ENCODE assay signal across 17 mouse cellular contexts in genomic region chr14:86867143-86867542, GRCm38 (mm10).
A peak's percentile ranks its signal among the peaks of the same experiment; 100 is the strongest.
DNase-seq lines count a peak whose midpoint lies in the region; ATAC-seq lines count a peak whose summit lies in the region.
"Had no signal": no experiment of that assay in that cellular context is flagged by ENCODE, and none has a peak within 500 bp of the region (broad histone marks: within the 10 kb centered on the region; RNA-seq: fewer than 3 reads in every experiment).

No protein-coding gene starts in this region.

- 19% methylated on average over 3 of the region's 3 CpGs for WGBS in midbrain, embryonic 14.5 days
- 47% methylated on average over 3 of the region's 3 CpGs for WGBS in midbrain, embryonic 10.5 days
- WGBS in hindbrain, embryonic 12.5 days = 57% methylated on average over 3 of the region's 3 CpGs
- WGBS in neural tube, embryonic 15.5 days = 46% methylated on average over 3 of the region's 3 CpGs

- H3K4me1 ChIP-seq in midbrain, embryonic 14.5 days (ENCODE audit: control insufficient read depth, insufficient read depth, low read length) = 0 out of 2 replicates have a peak, but pooled peaks cover 5% of the 10 kb centered on the region
- peaks cover 13% of the 10 kb centered on the region for H3K4me1 ChIP-seq in midbrain, embryonic 10.5 days
- H3K4me1 ChIP-seq in hindbrain, embryonic 12.5 days = 0 out of 2 replicates have a peak, but pooled peaks cover 4% of the 10 kb centered on the region
- H3K4me1 ChIP-seq in neural tube, embryonic 15.5 days = no peaks in the 10 kb centered on the region
- H3K4me1 ChIP-seq: embryonic facial prominence, embryonic 12.5 days; liver, embryonic 12.5 days had no signal

- H3K27ac ChIP-seq in midbrain, embryonic 14.5 days (replicated peaks; ENCODE audit: low read depth, low read length) = no peak overlapping the region
- no peak overlapping the region for H3K27ac ChIP-seq in midbrain, embryonic 10.5 days (replicated peaks)
- no peak overlapping the region for H3K27ac ChIP-seq in hindbrain, embryonic 12.5 days
- H3K27ac ChIP-seq in neural tube, embryonic 15.5 days (replicated peaks) = no peak overlapping the region
- H3K27ac ChIP-seq: embryonic facial prominence, embryonic 12.5 days; heart, embryonic 13.5 days; liver, embryonic 12.5 days had no signal

- ATAC-seq in cerebellum, adult (ENCODE audit: insufficient number of reproducible peaks, low FRiP score, low TSS enrichment) = no peak
- no peak for ATAC-seq in midbrain, embryonic 14.5 days (ENCODE audit: low FRiP score, low TSS enrichment)
- peak; percentile 70; the same call in 1 of the 2 replicates for ATAC-seq in hindbrain, embryonic 12.5 days (ENCODE audit: low FRiP score)
- peak; percentile 82 for ATAC-seq in neural tube, embryonic 15.5 days (ENCODE audit: low FRiP score)
- ATAC-seq: liver, embryonic 12.5 days; lung, postnatal 0 days; Patski had no signal

- H3K36me3 ChIP-seq in midbrain, embryonic 14.5 days (ENCODE audit: control insufficient read depth, insufficient read depth, low read length) = no peaks in the 10 kb centered on the region
- H3K36me3 ChIP-seq in midbrain, embryonic 10.5 days = no peaks in the 10 kb centered on the region
- no peaks in the 10 kb centered on the region for H3K36me3 ChIP-seq in hindbrain, embryonic 12.5 days
- no peaks in the 10 kb centered on the region for H3K36me3 ChIP-seq in neural tube, embryonic 15.5 days
- H3K36me3 ChIP-seq: embryonic facial prominence, embryonic 12.5 days had no signal

- no peak overlapping the region for H3K4me3 ChIP-seq in midbrain, embryonic 14.5 days (replicated peaks; ENCODE audit: low read depth, low read length)
- no peak overlapping the region for H3K4me3 ChIP-seq in midbrain, embryonic 10.5 days
- H3K4me3 ChIP-seq in hindbrain, embryonic 12.5 days = no peak overlapping the region
- no peak overlapping the region for H3K4me3 ChIP-seq in neural tube, embryonic 15.5 days (replicated peaks)
- H3K4me3 ChIP-seq: embryonic facial prominence, embryonic 12.5 days; heart, embryonic 13.5 days; liver, embryonic 12.5 days had no signal

- H3K9ac ChIP-seq in midbrain, embryonic 14.5 days (replicated peaks; ENCODE audit: low read length) = no peak overlapping the region
- no peak overlapping the region for H3K9ac ChIP-seq in hindbrain, embryonic 12.5 days
- H3K9ac ChIP-seq in neural tube, embryonic 15.5 days (replicated peaks) = no peak overlapping the region
- H3K9ac ChIP-seq: embryonic facial prominence, embryonic 12.5 days; heart, embryonic 13.5 days; liver, embryonic 12.5 days had no signal

- peak; percentile 7 to 24 for DNase-seq in cerebellum, postnatal 14 days
- peak; percentile 48 for DNase-seq in midbrain, embryonic 14.5 days
- no peak for DNase-seq in midbrain, embryonic 10.5 days (ENCODE audit: low spot score)
- no peak for DNase-seq in spleen, adult 18-20 months
- no peak for DNase-seq in cerebellum, adult 11-12 months
- DNase-seq: cerebellum, adult 9-10 months; gastrocnemius, postnatal 25 days; kidney, adult 9 months; right cerebral cortex, postnatal 14 days had no signal

- H3K9me3 ChIP-seq in midbrain, embryonic 14.5 days (ENCODE audit: control insufficient read depth, low read length) = no peaks in the 10 kb centered on the region
- H3K9me3 ChIP-seq in midbrain, embryonic 10.5 days (replicated peaks) = no peaks in the 10 kb centered on the region
- H3K9me3 ChIP-seq in hindbrain, embryonic 12.5 days (replicated peaks) = no peaks in the 10 kb centered on the region
- no peaks in the 10 kb centered on the region for H3K9me3 ChIP-seq in neural tube, embryonic 15.5 days (replicated peaks)
- H3K9me3 ChIP-seq: embryonic facial prominence, embryonic 12.5 days; heart, embryonic 13.5 days; liver, embryonic 12.5 days had no signal

- no peak overlapping the region for H3K4me2 ChIP-seq in midbrain, embryonic 14.5 days (ENCODE audit: low read length)
- no peak overlapping the region for H3K4me2 ChIP-seq in hindbrain, embryonic 12.5 days (replicated peaks)
- no peak overlapping the region for H3K4me2 ChIP-seq in neural tube, embryonic 15.5 days
- H3K4me2 ChIP-seq: embryonic facial prominence, embryonic 12.5 days; heart, embryonic 13.5 days; liver, embryonic 12.5 days had no signal

- no peaks in the 10 kb centered on the region for H3K27me3 ChIP-seq in midbrain, embryonic 14.5 days (ENCODE audit: control insufficient read depth, insufficient read depth, low read length)
- no peaks in the 10 kb centered on the region for H3K27me3 ChIP-seq in midbrain, embryonic 10.5 days (ENCODE audit: low read depth, poor library complexity, severe bottlenecking)
- H3K27me3 ChIP-seq in hindbrain, embryonic 12.5 days = no peaks in the 10 kb centered on the region
- H3K27me3 ChIP-seq in neural tube, embryonic 15.5 days (replicated peaks) = no peaks in the 10 kb centered on the region
- H3K27me3 ChIP-seq: embryonic facial prominence, embryonic 12.5 days; heart, embryonic 13.5 days; liver, embryonic 12.5 days; Patski had no signal

Comparison
In these comparisons a context has a peak if more than half of its experiments do, and no peak if none do; other contexts are left out.
1. DNase-seq: peak in cerebellum, postnatal 14 days (2 of 2) and midbrain, embryonic 14.5 days (single experiment); none in midbrain, embryonic 10.5 days (single experiment), spleen, adult 18-20 months (0 of 2) and cerebellum, adult 11-12 months (single experiment).
2. ATAC-seq: peak in hindbrain, embryonic 12.5 days (single experiment) and neural tube, embryonic 15.5 days (single experiment); none in cerebellum, adult (single experiment) and midbrain, embryonic 14.5 days (single experiment).